Mouse (Mus musculus) erythroblast, embryonic 14.5 days (primary cell): ENCODE data around the gene 2810004N23Rik. TPM values are rescaled to one million over a fixed set of nuclear protein-coding genes. Genes with fewer than 3 reads are reported as not detected.

ENCODE experiments used
- H3K27me3 ChIP-seq: 2 replicates; pipeline ENCODE4 v1.6.1; 2012; ENCODE audit warnings: inconsistent platforms; ENCODE audit not compliant: control insufficient read depth
- H3K36me3 ChIP-seq: 2 replicates; pipeline ENCODE4 v1.6.1; 2012; ENCODE audit warnings: mild to moderate bottlenecking, inconsistent platforms; ENCODE audit not compliant: control insufficient read depth
- H3K4me1 ChIP-seq: 2 replicates; pipeline ENCODE4 v1.6.1; 2012; ENCODE audit warnings: inconsistent platforms; ENCODE audit not compliant: control insufficient read depth
- H3K4me3 ChIP-seq: replicated peaks from 2 replicates; pipeline ENCODE3; 2012; ENCODE audit warnings: moderate library complexity, mild to moderate bottlenecking, inconsistent platforms
- H3K9me3 ChIP-seq: 2 replicates; pipeline ENCODE4 v1.6.1; 2012; ENCODE audit warnings: low read length, inconsistent platforms, mixed read lengths; ENCODE audit not compliant: control insufficient read depth
- GATA1 ChIP-seq: IDR thresholded peaks from 2 replicates; pipeline ENCODE4 v1.6.1; 2012; ENCODE audit warnings: low read length, inconsistent platforms, mixed read lengths
- TAL1 ChIP-seq: IDR thresholded peaks from 3 replicates; pipeline ENCODE4 v1.6.1; 2012; ENCODE audit warnings: low read length, inconsistent platforms, mixed read lengths
- polyA plus RNA-seq: library from polyadenylated mRNA; stranded (reverse); fragments of >175 nt; gene quantifications from 2 replicates; pipeline ENCODE4 v1.2.3, GENCODE M21; 2012

The 2810004N23Rik gene
- 0.82 and 0.93 TPM in 2 replicates for polyA plus RNA-seq

DNA sequence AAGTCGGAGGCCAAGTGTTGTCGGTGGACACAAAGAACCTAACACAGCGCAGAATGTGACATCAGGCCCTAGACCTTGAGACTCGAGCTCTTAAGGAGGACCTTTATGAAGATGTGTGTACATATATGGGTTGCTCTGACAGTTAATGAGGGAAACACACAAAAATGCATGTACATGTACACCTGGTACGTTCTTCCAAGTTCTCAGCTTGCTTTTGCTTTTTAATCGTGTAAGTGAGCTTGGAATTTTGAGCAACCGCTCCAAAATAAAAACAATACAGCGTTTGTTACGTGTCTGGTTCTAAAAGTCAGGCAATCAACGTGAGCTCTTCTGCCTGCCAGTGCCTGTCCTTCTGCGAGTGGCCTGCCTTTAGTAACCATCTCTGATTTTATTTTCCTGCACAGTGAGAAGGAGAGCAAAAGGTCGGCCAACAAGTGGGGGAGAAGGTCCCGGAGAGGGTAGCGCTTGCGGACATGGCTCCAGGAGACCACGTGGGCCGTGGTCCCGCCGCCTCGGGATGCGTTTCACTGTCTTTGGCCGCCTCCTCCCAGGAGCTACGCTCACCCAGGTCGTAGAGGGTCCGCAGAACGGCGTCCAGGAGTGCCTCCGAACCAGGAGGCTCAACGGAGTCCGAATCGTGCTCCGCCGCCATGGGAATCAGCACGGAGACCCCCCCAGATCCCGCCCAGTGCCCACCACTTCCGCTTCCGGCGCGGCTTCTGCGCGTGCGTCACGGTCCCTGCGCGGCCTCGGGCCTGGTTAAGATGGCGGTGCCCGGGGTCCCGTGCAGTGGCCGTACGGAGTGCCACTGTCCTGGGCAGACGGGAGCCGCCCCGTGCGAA is at the start of gene 2810004N23Rik, which contains the start of gene Gnpat:
TSS of gene 2810004N23Rik (minus strand) at position 800 of the 842 bp plus-strand sequence.
TSS of gene Gnpat (plus strand) at position 713 of the 842 bp plus-strand sequence.
- Histone ChIP-seq H3K27me3 (no peaks in the 10 kb centered on the region), H3K4me3 (peak within 1 kb of the TSS; percentile 74), H3K9me3 (no peaks in the 10 kb centered on the region), H3K36me3 (peaks cover 49% of the 10 kb centered on the region), H3K4me1 (peaks cover 64% of the 10 kb centered on the region)
- TF ChIP-seq GATA1 (no peak), TAL1 (no peak)

DNA sequence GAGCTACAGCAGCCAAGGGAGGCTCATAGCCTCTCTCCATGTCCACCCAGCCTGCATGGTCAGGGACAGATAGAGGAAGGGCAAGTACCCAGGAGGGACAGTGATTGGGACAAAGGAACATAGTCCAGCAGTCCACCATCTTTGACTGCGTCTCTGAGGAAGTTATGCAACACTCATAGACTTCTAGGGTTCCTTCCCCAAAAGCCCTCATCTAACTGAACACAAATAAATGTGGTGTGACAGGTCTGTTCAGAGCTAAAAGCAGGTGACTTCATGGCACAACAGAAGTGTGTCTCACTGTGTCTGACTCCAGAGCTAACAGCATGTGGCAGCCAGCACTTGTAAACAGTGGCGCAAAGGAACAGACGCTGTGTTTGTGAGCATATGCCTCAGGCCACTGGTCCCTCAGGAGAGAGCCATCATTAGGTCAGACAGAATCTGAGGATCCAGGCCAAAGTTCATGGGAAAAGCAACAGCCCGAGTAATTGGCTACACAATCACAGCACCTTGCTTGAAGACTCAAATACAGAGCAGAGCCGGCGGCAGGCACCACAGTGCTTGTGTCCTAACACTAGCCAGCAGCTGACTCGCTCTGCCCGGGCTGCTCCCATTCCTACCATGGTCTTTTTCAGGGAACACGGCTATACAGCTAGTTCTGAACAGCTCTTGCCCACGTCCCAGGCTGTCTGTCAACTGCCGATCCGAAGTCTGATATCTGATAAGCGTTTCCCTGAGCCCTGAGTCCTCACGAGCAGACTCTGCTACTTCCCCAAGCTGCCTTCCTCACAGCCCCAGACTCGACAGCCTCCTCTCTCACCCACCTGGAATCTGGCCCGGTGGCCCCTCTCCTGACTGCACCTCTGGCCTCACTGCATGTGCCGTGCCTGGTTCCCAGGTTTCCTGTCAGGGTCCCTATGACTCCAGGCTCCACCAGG is 49.3 kb upstream of the 2810004N23Rik start:
- H3K9me3 ChIP-seq, result peaks cover 5% of the 10 kb centered on the region
- peaks cover 72% of the 10 kb centered on the region for H3K36me3 ChIP-seq
- no peak overlapping the region for H3K4me3 ChIP-seq
- no peaks in the 10 kb centered on the region for H3K4me1 ChIP-seq
- H3K27me3 ChIP-seq, result no peaks in the 10 kb centered on the region
- TF ChIP-seq GATA1 (no peak), TAL1 (no peak)

DNA sequence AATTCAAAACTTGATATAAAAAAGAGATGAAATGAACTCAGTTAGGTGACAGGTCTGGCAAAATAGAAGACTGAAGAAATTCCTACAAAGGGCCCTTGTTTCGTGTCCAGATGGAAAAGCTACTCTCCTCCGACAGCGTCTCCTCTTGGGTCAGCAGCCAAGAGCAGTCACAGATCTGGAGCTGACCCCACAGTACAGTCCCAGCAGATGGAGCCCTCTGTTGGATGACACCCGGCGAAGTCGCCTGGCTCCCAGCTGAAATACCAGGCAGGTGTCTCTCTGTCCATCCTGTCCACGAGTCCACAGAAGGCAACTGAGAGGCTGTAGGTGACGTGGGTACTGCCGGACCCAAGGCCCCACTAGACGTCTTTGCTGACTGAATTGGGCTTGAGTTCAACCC is 47.4 kb upstream of the 2810004N23Rik start:
- peaks cover 90% of the 10 kb centered on the region for H3K36me3 ChIP-seq
- H3K27me3 ChIP-seq, result no peaks in the 10 kb centered on the region
- peaks cover 2% of the 10 kb centered on the region; the same call in 1 of the 2 replicates for H3K4me1 ChIP-seq
- H3K9me3 ChIP-seq, result peaks cover 5% of the 10 kb centered on the region
- no peak overlapping the region for H3K4me3 ChIP-seq
- TF ChIP-seq TAL1 (no peak), GATA1 (no peak)

GRCm38 (mm10) chr8:124909936-124910335 is 47.0 kb upstream of the 2810004N23Rik start:
- Histone ChIP-seq H3K36me3 (peaks cover 90% of the 10 kb centered on the region), H3K4me1 (peaks cover 2% of the 10 kb centered on the region; the same call in 1 of the 2 replicates), H3K4me3 (no peak overlapping the region), H3K27me3 (no peaks in the 10 kb centered on the region), H3K9me3 (peaks cover 5% of the 10 kb centered on the region)
- TF ChIP-seq TAL1 (no peak), GATA1 (no peak)

GRCm38 (mm10) chr8:124905482-124905881 is 42.6 kb upstream of the 2810004N23Rik start:
- TF ChIP-seq GATA1 (no peak), TAL1 (no peak)
- Histone ChIP-seq H3K27me3 (no peaks in the 10 kb centered on the region), H3K36me3 (peaks cover 96% of the 10 kb centered on the region), H3K4me1 (peaks cover 19% of the 10 kb centered on the region), H3K9me3 (peaks cover 4% of the 10 kb centered on the region; the same call in 1 of the 2 replicates), H3K4me3 (no peak overlapping the region)

DNA sequence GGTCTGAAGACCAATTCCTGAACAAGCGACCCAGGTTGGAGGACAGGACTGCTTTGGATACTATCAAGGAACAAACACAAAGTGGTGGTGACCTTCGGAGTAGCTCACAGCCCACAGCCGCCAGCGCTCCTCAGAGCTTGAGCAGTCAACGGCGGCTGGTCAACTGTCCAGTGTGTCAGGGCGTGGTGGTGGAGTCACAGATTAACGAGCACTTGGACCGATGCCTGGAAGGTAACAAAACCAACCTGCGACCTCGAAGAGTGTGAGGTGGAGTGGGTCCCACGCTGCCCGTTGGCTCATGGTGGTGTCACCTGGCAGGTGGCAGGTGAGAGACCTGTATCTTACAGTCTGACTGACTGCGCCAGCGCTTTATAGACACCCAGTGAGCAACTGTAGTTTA is 40.3 kb upstream of the 2810004N23Rik start:
- no peak overlapping the region for H3K4me3 ChIP-seq
- no peaks in the 10 kb centered on the region for H3K9me3 ChIP-seq
- H3K27me3 ChIP-seq, result no peaks in the 10 kb centered on the region
- peaks cover 37% of the 10 kb centered on the region for H3K4me1 ChIP-seq
- TF ChIP-seq TAL1, result no peak
- no peak for TF ChIP-seq GATA1
- peaks cover 94% of the 10 kb centered on the region for H3K36me3 ChIP-seq

DNA sequence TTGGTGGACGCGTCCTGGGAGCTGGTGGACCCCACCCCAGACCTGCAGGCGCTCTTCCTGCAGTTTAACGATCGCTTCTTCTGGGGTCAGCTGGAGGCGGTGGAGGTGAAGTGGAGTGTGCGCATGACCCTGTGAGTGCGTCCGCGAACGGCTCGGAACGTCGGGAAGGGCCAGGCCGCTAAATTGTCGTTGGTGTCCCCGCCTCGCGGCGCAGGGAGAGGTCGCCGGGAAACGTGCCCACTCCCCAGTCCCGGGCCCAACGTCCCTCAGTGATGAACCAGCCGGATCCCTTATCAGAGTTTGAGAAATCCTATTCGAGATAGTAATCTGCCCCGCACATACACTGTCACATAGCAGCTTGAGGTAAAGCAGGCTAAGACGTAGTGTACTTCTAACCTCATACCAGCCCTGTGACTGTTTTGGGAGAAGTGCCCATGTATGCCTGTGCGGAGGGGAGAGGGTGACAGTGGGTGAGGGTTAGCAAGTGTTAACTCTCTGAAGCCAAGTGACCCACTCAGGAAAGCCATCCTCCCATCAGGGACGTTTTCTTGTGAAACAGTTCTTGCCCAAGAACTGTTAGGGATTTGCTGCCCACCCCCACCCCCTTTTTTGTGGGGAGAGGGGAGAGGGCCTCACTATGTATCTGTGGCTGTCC is 35.5 kb upstream of the 2810004N23Rik start:
- Histone ChIP-seq H3K27me3 (no peaks in the 10 kb centered on the region), H3K36me3 (peaks cover 77% of the 10 kb centered on the region), H3K4me1 (peaks cover 61% of the 10 kb centered on the region), H3K4me3 (peak overlapping the region; percentile 86), H3K9me3 (no peaks in the 10 kb centered on the region)
- TF ChIP-seq GATA1 (no peak), TAL1 (no peak)

DNA sequence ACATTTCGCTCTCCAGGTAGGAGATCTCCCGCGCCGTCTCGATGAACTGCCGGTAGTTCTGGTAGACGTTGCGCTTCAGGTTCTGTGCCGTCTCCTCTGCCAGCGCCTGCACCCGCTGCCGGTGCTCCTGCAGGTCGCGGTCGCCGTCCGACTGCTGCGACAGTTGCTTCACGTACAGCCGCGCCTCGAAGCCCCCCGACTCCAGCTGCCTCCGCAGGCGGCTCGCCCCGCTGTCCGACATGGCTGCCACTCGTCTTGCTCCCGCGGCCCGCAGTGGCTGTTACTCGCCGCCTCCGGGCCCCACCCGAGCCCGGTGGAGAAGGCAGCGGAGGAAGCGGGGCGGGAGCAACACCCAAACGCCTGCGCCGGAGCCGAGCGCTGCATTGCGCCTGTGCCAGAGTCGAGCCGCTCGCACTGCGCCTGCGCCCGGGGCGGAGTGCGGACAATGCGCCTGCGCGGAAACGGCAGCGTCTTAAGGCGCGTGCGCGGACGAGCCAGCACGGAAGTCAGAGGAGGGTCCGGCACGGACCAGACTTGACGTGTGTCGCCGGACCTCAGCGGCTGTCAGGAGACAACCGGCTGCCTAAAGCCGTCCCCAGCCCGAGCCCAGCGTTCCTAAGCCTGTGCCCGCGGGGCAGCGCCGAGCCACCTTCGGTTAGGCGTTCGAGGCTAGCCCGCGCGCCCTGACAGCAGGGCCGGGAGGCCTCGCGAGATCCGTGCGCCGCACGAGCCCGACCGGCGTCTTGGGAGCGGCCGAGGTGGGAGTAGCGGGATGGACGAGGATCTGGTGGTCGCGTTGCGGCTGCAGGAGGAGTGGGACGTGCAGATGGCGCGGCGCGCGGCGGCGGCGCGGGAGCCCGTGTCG is 34.7 kb upstream of the 2810004N23Rik start, which contains the start of the genes Exoc8 and Sprtn:
TSS of gene Exoc8 (minus strand) at position 320 of the 865 bp plus-strand sequence.
TSS of gene Sprtn (plus strand) at position 501 of the 865 bp plus-strand sequence.
- peaks cover 55% of the 10 kb centered on the region for H3K4me1 ChIP-seq
- H3K4me3 ChIP-seq, result peak within 1 kb of the TSS; percentile 86
- H3K27me3 ChIP-seq, result no peaks in the 10 kb centered on the region
- H3K36me3 ChIP-seq, result peaks cover 77% of the 10 kb centered on the region
- TF ChIP-seq TAL1 (no peak), GATA1 (no peak)
- H3K9me3 ChIP-seq, result no peaks in the 10 kb centered on the region
